Mouse (Mus musculus) ES-E14 (cell line): ENCODE results near the gene Serpina3i. TPM values are rescaled to one million over a fixed set of nuclear protein-coding genes. Genes with fewer than 3 reads are reported as not detected.

Source experiments
- DNase-seq: peaks from one replicate; pipeline ENCODE4 v3.0.0-alpha.2; 2013; ENCODE audit warnings: low read depth, low spot score
- H3K27ac ChIP-seq: 2 replicates; pipeline ENCODE4 v1.5.1; 2012; ENCODE audit warnings: low read depth, mild to moderate bottlenecking, low read length, moderate library complexity, mixed read lengths; ENCODE audit not compliant: poor library complexity, insufficient read depth, severe bottlenecking
- H3K36me3 ChIP-seq: 2 replicates; pipeline ENCODE4 v1.6.1; 2012; ENCODE audit warnings: mild to moderate bottlenecking, low read length, moderate library complexity, mixed read lengths; ENCODE audit not compliant: control insufficient read depth, poor library complexity, insufficient read depth, severe bottlenecking
- H3K4me1 ChIP-seq, 2 experiments: fragments of 150-350 bp in 1 of 2; sonication (generic) in 1 of 2; 2 replicates each; pipeline ENCODE4 v1.6.1; 2012; ENCODE audit warnings: low read length in 2 of 2, mild to moderate bottlenecking in 1 of 2, mixed read lengths in 1 of 2; ENCODE audit not compliant: control insufficient read depth in 2 of 2, insufficient read depth in 2 of 2, poor library complexity in 1 of 2
- H3K4me3 ChIP-seq, 2 experiments: fragments of 150-350 bp in 1 of 2; sonication (generic) in 1 of 2; 2 replicates each; pipeline ENCODE4 v1.5.1; 2012; ENCODE audit warnings: low read length in 2 of 2, low read depth in 1 of 2, mild to moderate bottlenecking in 1 of 2, mixed read lengths in 1 of 2; ENCODE audit not compliant: insufficient read depth in 1 of 2, poor library complexity in 1 of 2, severe bottlenecking in 1 of 2
- H3K9ac ChIP-seq: 2 replicates; pipeline ENCODE4 v1.6.1; 2012; ENCODE audit warnings: low read depth, mild to moderate bottlenecking, low read length, mixed read lengths; ENCODE audit not compliant: poor library complexity, insufficient read depth, severe bottlenecking
- H3K9me3 ChIP-seq: fragments of 150-350 bp; sonication (generic); 2 replicates; pipeline ENCODE4 v1.6.1; 2012; ENCODE audit warnings: low read depth, mild to moderate bottlenecking, low read length; ENCODE audit not compliant: control insufficient read depth, insufficient read depth
- CHD2 ChIP-seq: IDR thresholded peaks from 2 replicates; pipeline ENCODE4 v1.6.1; 2014; ENCODE audit warnings: mild to moderate bottlenecking, low read depth, low read length, inconsistent platforms
- HCFC1 ChIP-seq: IDR thresholded peaks from 2 replicates; pipeline ENCODE4 v1.6.1; 2012; ENCODE audit warnings: low read length, inconsistent platforms, borderline replicate concordance; ENCODE audit not compliant: insufficient read depth
- MAFK ChIP-seq: IDR thresholded peaks from 2 replicates; pipeline ENCODE4 v1.6.1; 2014; ENCODE audit warnings: mild to moderate bottlenecking, low read depth, low read length, inconsistent platforms; ENCODE audit not compliant: insufficient read depth
- ZC3H11A ChIP-seq: IDR thresholded peaks from 2 replicates; pipeline ENCODE4 v1.6.1; 2012; ENCODE audit warnings: low read depth, mild to moderate bottlenecking, inconsistent platforms, low read length, borderline replicate concordance
- ZNF384 ChIP-seq: IDR thresholded peaks from 2 replicates; pipeline ENCODE4 v1.6.1; 2012; ENCODE audit warnings: low read depth, low read length, inconsistent platforms
- in situ Hi-C, 2 experiments: fragments of 600-800 bp; cut with MboI; formaldehyde crosslinking; loops; one replicate each; pipeline ENCODE4 v1.15.1; 2025; ENCODE audit warnings: low sequenced_read_pairs in 2 of 2, inconsistent platforms in 1 of 2; ENCODE audit not compliant: unreplicated experiment in 2 of 2
- total RNA-seq: library from RNA; depleted of rRNA; stranded (reverse); fragments of 300-350 nt; gene quantifications from 2 replicates; pipeline ENCODE4 v1.2.3, GENCODE M21; 2012; rRNA removed

The Serpina3i gene
- total RNA-seq: 1.4 and 2.4 TPM in 2 replicates

- H3K9ac ChIP-seq: no peak within 1 kb of the TSS
- in situ Hi-C loops: no loop called here
- H3K4me1 ChIP-seq: peaks cover 2 to 5% of the 10 kb centered on the region in 2 experiments; a peak in 2 of 4 replicates
- H3K36me3 ChIP-seq: no peaks in the 10 kb centered on the region
- peak; percentile 54 for DNase-seq
- no peaks in the 10 kb centered on the region; the same call in 1 of the 2 replicates for H3K9me3 ChIP-seq
- no peak within 1 kb of the TSS; the same call in 1 of the 2 replicates for H3K27ac ChIP-seq
- TF ChIP-seq HCFC1 (no peak), ZC3H11A (no peak), CHD2 (no peak), ZNF384 (no peak), MAFK (no peak)
- no peak within 1 kb of the TSS for H3K4me3 ChIP-seq
These were observed at the start of gene Serpina3i for GRCm38 (mm10) chr12:104262863-104263262. Gene Serpina3i (plus strand): TSS chr12:104263122.

DNA sequence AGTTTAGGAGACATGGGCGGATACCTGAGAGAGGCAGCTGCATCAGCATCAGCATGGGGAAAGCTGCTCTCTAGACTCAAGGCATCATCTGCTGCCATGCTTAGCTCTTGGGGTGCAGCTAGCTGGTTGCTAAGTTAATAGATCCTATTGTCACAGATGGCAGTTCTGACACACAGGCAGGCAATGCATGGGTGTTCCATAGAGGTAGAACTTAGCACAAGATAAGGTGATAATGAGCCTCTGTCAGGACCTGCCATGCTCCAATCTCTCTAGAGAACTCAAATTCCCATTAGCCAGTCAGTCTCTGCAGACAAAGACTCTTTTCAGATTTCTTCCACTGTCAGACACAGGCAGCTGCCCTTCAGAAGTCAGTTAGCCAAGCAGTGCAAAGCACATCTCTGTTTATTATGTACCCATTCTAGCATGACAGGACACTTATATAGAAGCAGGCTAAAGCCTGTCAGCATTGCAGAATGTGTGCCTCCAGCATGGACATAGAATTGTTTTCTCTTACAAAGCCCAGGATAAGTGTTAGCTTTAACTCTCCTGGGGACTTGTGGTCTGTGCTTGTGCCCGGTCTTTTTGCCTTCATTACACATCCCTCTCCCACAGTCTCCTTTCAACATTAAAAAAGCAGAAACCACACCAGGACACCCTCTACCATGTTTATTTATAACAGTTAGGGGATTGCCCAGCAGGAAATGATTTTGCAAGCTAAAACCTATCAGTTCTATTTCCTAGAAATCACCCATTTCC, 49.1 kb upstream of the Serpina3i start:
- DNase-seq: no peak
- Histone ChIP-seq H3K4me3 (no peak overlapping the region), H3K27ac (no peak overlapping the region), H3K9me3 (no peaks in the 10 kb centered on the region), H3K36me3 (no peaks in the 10 kb centered on the region), H3K4me1 (no peaks in the 10 kb centered on the region), H3K9ac (no peak overlapping the region)
- TF ChIP-seq MAFK (no peak), CHD2 (no peak), ZNF384 (no peak), HCFC1 (no peak), ZC3H11A (no peak)
- in situ Hi-C loops: loop anchor here in 1 of 2 experiments (25.0 kb wide), 1 partner anchor 198 kb away; the partner anchor contains the start of gene Serpina3n

- TF ChIP-seq MAFK (no peak), ZNF384 (no peak), ZC3H11A (no peak), HCFC1 (no peak), CHD2 (no peak)
These were observed 48.5 kb upstream of the Serpina3i start, which contains the start of gene Serpina3f for GRCm38 (mm10) chr12:104214445-104214753. Gene Serpina3f (plus strand): TSS chr12:104214544.

DNA sequence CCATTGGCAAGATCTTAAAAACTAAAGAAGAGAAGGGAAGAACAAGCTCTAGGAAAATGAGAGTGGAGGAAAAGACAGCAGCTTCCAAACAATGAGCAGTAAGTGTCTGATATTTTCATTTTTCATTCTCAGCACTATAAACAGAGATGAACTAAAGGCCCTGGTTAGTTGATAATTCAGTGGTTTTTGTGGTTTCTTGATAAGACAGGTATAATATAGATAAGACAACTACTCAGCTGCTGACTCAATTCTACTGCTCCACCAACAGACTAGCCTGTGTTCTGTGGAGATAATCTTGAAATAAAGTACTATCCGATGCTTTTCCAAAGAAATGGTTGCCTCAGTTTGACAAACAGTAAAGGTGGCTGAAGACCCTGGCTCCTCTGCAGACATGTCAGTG, 47.7 kb upstream of the Serpina3i start:
- TF ChIP-seq ZNF384 (no peak), MAFK (no peak), HCFC1 (no peak), ZC3H11A (no peak), CHD2 (no peak)
- in situ Hi-C loops: loop anchor here in 1 of 2 experiments (25.0 kb wide), 1 partner anchor 197 kb away; the partner anchor contains the start of gene Serpina3n

More at GRCm38 (mm10) chr12:104214445-104214753, 48.5 kb upstream of the Serpina3i start, which contains the start of gene Serpina3f:
- Histone ChIP-seq H3K4me3 (no peak within 1 kb of the TSS), H3K36me3 (no peaks in the 10 kb centered on the region), H3K9ac (no peak within 1 kb of the TSS), H3K27ac (no peak within 1 kb of the TSS), H3K9me3 (no peaks in the 10 kb centered on the region), H3K4me1 (no peaks in the 10 kb centered on the region)
- in situ Hi-C loops: loop anchor here in 1 of 2 experiments (25.0 kb wide), 1 partner anchor 198 kb away; the partner anchor contains the start of gene Serpina3n
- DNase-seq: no peak

More for the DNA sequence above, 47.7 kb upstream of the Serpina3i start:
- H3K27ac ChIP-seq: no peak overlapping the region
- H3K9me3 ChIP-seq: no peaks in the 10 kb centered on the region
- H3K4me1 ChIP-seq: no peaks in the 10 kb centered on the region
- no peaks in the 10 kb centered on the region for H3K36me3 ChIP-seq
- DNase-seq: no peak
- no peak overlapping the region for H3K4me3 ChIP-seq
- no peak overlapping the region for H3K9ac ChIP-seq
